Mouse (Mus musculus) lung, adult 2 months (tissue): ENCODE results near the gene Dlg1. TPM values are rescaled to one million over a fixed set of nuclear protein-coding genes. Genes with fewer than 3 reads are reported as not detected.

ENCODE experiments used
- DNase-seq: peaks from one replicate; pipeline ENCODE4 v3.0.0; 2022
- H3K4me1 ChIP-seq: fragments of 200-500 bp; 2 replicates; pipeline ENCODE4 v1.6.1; 2011; ENCODE audit warnings: low read length; ENCODE audit not compliant: control insufficient read depth, insufficient read depth
- H3K4me3 ChIP-seq: fragments of 200-500 bp; replicated peaks from 2 replicates; pipeline ENCODE3; 2011; ENCODE audit warnings: low read depth, mild to moderate bottlenecking, control low read depth, low read length; ENCODE audit errors: extremely low read depth
- CTCF ChIP-seq: fragments of 200-500 bp; IDR thresholded peaks from 2 replicates; pipeline ENCODE4 v1.5.1; 2011; ENCODE audit warnings: mild to moderate bottlenecking, low read length, control low read depth; ENCODE audit not compliant: insufficient read depth
- POLR2A ChIP-seq: fragments of 200-500 bp; IDR thresholded peaks from 2 replicates; pipeline ENCODE4 v1.6.1; 2011; ENCODE audit warnings: low read depth, mild to moderate bottlenecking, control low read depth, low read length, borderline replicate concordance; ENCODE audit errors: extremely low read depth
- WGBS: fragments of 180-500 bp; shearing (Covaris S2); methylation state at CpG from one replicate; pipeline ENCODE4 v1.1.7; 2018; 5-methylcytosine and 5-hydroxymethylcytosine counted together
- polyA plus RNA-seq: library from polyadenylated mRNA; depleted of rRNA; stranded (reverse); fragments of >200 nt; gene quantifications from 2 replicates; pipeline ENCODE4 v1.2.3, GENCODE M21; 2012

Dlg1 gene
- polyA plus RNA-seq, 1 experiment: 22.0 TPM

DNA sequence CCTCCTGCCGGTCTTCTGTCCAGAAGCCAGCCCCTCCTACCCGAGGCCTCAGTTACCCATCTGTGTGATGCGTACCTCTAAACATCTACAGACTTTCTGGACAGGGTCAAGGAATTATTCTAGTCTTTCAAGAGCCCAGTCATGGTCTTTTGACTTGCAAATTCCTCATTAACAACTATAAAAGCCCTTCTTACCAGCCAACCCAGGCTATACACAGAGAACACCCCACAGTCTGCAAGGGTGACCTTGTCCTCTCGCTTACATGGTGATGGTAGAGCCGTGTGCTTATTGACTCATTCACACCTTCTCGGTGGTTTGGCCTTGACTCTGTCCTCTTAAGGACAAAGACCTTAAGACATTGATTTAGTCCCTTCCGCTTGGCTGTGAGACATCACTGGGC, 227.7 kb downstream of the Dlg1 start:
- DNase-seq: no peak
- TF ChIP-seq CTCF (no peak), POLR2A (no peak)
- WGBS: 83% methylated on average over 7 of the region's 7 CpGs
- Histone ChIP-seq H3K4me1 (no peaks in the 10 kb centered on the region), H3K4me3 (no peak overlapping the region)

GRCm38 (mm10) chr16:31893396-31894141, 230.3 kb downstream of the Dlg1 start:
- WGBS: 76% methylated on average over 5 of the region's 5 CpGs
- DNase-seq: no peak
- TF ChIP-seq CTCF: no peak
- TF ChIP-seq POLR2A: no peak
- Histone ChIP-seq H3K4me1 (0 out of 2 replicates have a peak, but pooled peaks cover 2% of the 10 kb centered on the region), H3K4me3 (no peak overlapping the region)

- 21% methylated on average over 29 of the region's 29 CpGs for WGBS
- Histone ChIP-seq H3K4me3 (no peak overlapping the region), H3K4me1 (0 out of 2 replicates have a peak, but pooled peaks cover 2% of the 10 kb centered on the region)
- DNase-seq: peak; percentile 14
- TF ChIP-seq POLR2A: no peak
- TF ChIP-seq CTCF: no peak
Observed at GRCm38 (mm10) chr16:31896971-31897774, 233.9 kb downstream of the Dlg1 start.

DNA sequence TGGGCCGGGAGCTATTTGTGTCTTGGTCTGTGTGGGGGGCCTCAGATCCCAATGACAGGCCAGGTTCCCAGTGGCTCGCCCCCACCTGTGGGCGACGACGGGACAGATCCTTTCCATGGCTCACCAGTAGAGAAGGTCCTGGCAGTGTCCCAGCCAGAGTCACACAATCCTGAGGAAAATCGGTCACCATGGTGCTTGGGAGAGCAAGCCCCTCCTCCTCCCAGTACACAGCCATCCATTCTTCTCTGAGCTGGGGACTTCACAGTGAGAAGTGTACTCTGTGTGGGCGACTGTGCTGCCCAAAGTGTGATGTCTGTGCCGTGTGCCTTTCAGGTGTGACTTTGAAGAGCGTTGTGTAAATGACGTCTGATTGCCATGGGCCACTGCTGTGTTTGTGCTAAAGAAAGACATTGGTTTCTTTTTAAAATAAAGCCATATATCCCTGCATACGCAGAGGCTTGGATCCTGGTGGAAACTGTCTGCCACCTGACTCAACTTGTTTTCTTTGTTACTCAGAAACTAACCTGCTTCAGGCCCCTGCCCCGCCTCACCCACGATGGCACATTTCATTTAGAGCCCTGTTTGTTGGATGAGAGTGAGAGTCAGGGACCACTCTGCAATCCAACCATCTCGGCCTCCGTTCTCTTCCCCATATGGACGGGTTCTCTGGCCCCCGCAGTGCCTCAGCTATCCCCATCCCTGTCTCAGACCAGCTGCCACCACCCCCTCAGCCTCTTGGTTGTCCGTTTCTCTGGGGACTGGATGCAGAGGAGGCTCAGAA, 235.5 kb downstream of the Dlg1 start:
- no peak for TF ChIP-seq CTCF
- TF ChIP-seq POLR2A: no peak

DNA sequence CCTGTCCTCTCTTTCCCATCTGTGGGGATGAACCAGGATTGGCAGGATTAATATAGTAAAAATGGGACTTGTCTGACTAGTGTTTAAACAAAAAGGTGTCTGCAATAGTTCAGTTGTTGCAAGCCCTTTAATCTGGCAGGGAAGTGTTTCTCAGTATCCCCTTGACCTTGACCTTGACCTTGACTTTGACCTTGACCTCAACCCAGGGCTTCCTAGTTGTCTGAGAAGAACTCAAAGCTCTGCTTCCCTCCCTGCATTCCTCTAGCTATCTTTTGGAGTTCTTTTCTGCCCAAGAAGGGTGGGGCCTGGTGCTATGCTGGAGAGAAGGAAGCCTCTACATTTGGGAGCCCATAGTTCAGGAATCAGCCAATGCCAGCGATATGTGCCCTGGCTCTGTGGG, 238.6 kb downstream of the Dlg1 start:
- 75% methylated on average over 1 of the region's 1 CpGs for WGBS

More for the DNA sequence above, 235.5 kb downstream of the Dlg1 start:
- H3K4me1 ChIP-seq: 0 out of 2 replicates have a peak, but pooled peaks cover 2% of the 10 kb centered on the region
- no peak for DNase-seq
- H3K4me3 ChIP-seq: no peak overlapping the region
- 80% methylated on average over 18 of the region's 18 CpGs for WGBS

GRCm38 (mm10) chr16:31903239-31903638, 240.0 kb downstream of the Dlg1 start:
- no peak for TF ChIP-seq CTCF
- no peak for TF ChIP-seq POLR2A
- 83% methylated on average over 8 of the region's 8 CpGs for WGBS
- Histone ChIP-seq H3K4me3 (no peak overlapping the region), H3K4me1 (no peaks in the 10 kb centered on the region; the same call in 1 of the 2 replicates)
- DNase-seq: no peak

More for the DNA sequence above, 238.6 kb downstream of the Dlg1 start:
- no peak for DNase-seq
- Histone ChIP-seq H3K4me3 (no peak overlapping the region), H3K4me1 (peaks cover 2% of the 10 kb centered on the region; the same call in 1 of the 2 replicates)
- no peak for TF ChIP-seq POLR2A
- TF ChIP-seq CTCF: no peak

GRCm38 (mm10) chr16:31905331-31905730, 242.1 kb downstream of the Dlg1 start:
- TF ChIP-seq POLR2A: no peak
- TF ChIP-seq CTCF: peak; percentile 19; the same call in 1 of the 2 replicates
- H3K4me1 ChIP-seq: no peaks in the 10 kb centered on the region; the same call in 1 of the 2 replicates
- H3K4me3 ChIP-seq: no peak overlapping the region
- 73% methylated on average over 4 of the region's 4 CpGs for WGBS
- DNase-seq: no peak

DNA sequence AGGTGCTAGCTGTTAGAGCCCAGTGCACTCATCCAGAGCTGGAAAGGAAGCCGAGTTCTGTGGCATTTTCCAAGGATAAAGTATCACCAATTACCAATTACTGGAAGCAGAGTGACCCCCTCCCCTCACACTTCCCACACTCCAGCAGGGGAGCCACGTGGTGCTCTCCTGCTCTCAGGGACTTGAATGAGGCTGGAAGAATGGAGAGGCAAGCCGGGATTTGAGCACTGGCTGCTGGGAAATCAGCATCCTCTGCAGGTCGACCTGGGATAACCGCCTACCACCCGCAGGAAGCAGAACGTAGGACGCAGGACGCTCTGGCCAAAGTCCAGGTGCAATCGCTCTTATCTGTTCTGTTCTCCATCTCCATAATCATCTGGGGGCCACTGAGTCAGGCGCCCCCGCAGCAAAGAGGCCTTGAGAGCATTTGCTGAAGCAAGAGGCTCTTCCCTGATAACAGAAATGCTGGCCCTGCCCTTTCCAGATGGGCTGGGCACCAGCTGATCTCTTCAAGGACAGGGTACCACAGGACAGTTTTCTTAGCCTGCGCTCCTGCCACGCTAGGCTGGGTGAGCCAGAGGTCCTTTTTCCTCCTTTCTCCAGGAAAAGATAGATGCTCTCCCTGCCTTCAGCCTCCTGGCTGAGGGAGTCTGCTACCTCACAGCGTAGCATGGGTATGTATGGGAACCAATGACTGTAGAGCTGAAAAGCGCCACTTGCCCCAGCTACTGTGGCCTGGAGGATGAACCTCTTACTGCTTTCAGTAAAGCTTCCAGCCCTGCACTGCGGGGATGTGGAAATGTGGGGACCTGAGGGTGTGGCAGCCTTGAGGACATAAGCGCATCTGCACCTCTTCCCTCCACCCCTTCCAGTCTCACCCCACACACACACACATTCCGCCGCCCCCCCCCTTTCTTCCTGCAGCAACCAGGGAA, 242.9 kb downstream of the Dlg1 start:
- no peak for DNase-seq
- 36% methylated on average over 20 of the region's 20 CpGs for WGBS
- no peaks in the 10 kb centered on the region; the same call in 1 of the 2 replicates for H3K4me1 ChIP-seq
- TF ChIP-seq POLR2A (no peak), CTCF (no peak)
- no peak overlapping the region for H3K4me3 ChIP-seq
